Mouse (Mus musculus) fat pad, adult 2 months (tissue): Measurements from ENCODE around the gene Cd44.

ENCODE experiments used
- DNase-seq: peaks from one replicate; pipeline ENCODE4 v3.0.0-alpha.2; 2011; ENCODE audit warnings: low read depth, low spot score; ENCODE audit errors: extremely low read depth

Gene Cd44

GRCm38 (mm10) chr2:102825961-102826633 is 75.4 kb downstream of the Cd44 start:
- DNase-seq, result peak; percentile 98

- DNase-seq, result no peak
Measured at GRCm38 (mm10) chr2:102822036-102822435, 79.4 kb downstream of the Cd44 start.

GRCm38 (mm10) chr2:102820790-102821189 is 80.7 kb downstream of the Cd44 start:
- DNase-seq, result no peak

GRCm38 (mm10) chr2:102820225-102820711 is 81.2 kb downstream of the Cd44 start:
- no peak for DNase-seq

- DNase-seq, result no peak
Measured at GRCm38 (mm10) chr2:102815289-102815809, 86.1 kb downstream of the Cd44 start.

GRCm38 (mm10) chr2:102812756-102813155 is 88.7 kb downstream of the Cd44 start:
- no peak for DNase-seq

- no peak for DNase-seq
Measured at GRCm38 (mm10) chr2:102809436-102809835, 92.0 kb downstream of the Cd44 start.

GRCm38 (mm10) chr2:102807633-102808032 is 93.8 kb downstream of the Cd44 start:
- DNase-seq, result no peak

- no peak for DNase-seq
Measured at GRCm38 (mm10) chr2:102805761-102806496, 95.5 kb downstream of the Cd44 start.

- no peak for DNase-seq
Measured at GRCm38 (mm10) chr2:102805283-102805682, 96.2 kb downstream of the Cd44 start.

GRCm38 (mm10) chr2:102804109-102804508 is 97.4 kb downstream of the Cd44 start:
- DNase-seq, result no peak

- DNase-seq, result no peak
Measured at GRCm38 (mm10) chr2:102801899-102802298, 99.6 kb downstream of the Cd44 start.

- DNase-seq, result no peak
Measured at GRCm38 (mm10) chr2:102798149-102798548, 103.3 kb downstream of the Cd44 start.

- DNase-seq, result no peak
Measured at GRCm38 (mm10) chr2:102795034-102795433, 106.4 kb downstream of the Cd44 start.

- no peak for DNase-seq
Measured at GRCm38 (mm10) chr2:102792804-102793203, 108.7 kb downstream of the Cd44 start.

- no peak for DNase-seq
Measured at GRCm38 (mm10) chr2:102791641-102792040, 109.8 kb downstream of the Cd44 start.

- no peak for DNase-seq
Measured at GRCm38 (mm10) chr2:102785696-102786095, 115.8 kb downstream of the Cd44 start.

- DNase-seq, result no peak
Measured at GRCm38 (mm10) chr2:102782751-102783150, 118.7 kb downstream of the Cd44 start.

- DNase-seq, result peak; percentile 76
Measured at GRCm38 (mm10) chr2:102778208-102778607, 123.3 kb downstream of the Cd44 start.

- no peak for DNase-seq
Measured at GRCm38 (mm10) chr2:102775561-102775960, 125.9 kb downstream of the Cd44 start.

GRCm38 (mm10) chr2:102774700-102775099 is 126.8 kb downstream of the Cd44 start:
- no peak for DNase-seq

- DNase-seq, result no peak
Measured at GRCm38 (mm10) chr2:102772276-102772675, 129.2 kb downstream of the Cd44 start.
